Mouse (Mus musculus): Measurements from ENCODE around the gene Hoxc10. TPM values are rescaled to one million over a fixed set of nuclear protein-coding genes. Genes with fewer than 3 reads are reported as not detected.

Gene Hoxc10
- total RNA-seq, 1 experiment from 2014 or later: 0.19 TPM

GRCm38 (mm10) chr15:103011928-103012486 lies 45.4 kb downstream of the Hoxc10 start:
- DNase-seq: peak; percentile 85

GRCm38 (mm10) chr15:103013238-103013984 lies 46.8 kb downstream of the Hoxc10 start:
- DNase-seq: peak; percentile 82

GRCm38 (mm10) chr15:103014166-103015008 lies 47.8 kb downstream of the Hoxc10 start:
- peak; percentile 87 for DNase-seq

GRCm38 (mm10) chr15:103015009-103015399 lies 48.4 kb downstream of the Hoxc10 start:
- peak; percentile 60 for DNase-seq

GRCm38 (mm10) chr15:103015406-103016166 lies 49.0 kb downstream of the Hoxc10 start:
- DNase-seq: peak; percentile 44

GRCm38 (mm10) chr15:103018636-103019035 lies 52.0 kb downstream of the Hoxc10 start, which contains the start of gene Hoxc4:
Gene Hoxc4, plus strand, starts transcription at chr15:103018934.
- DNase-seq: no peak

- DNase-seq: peak; percentile 46
These were observed 54.4 kb downstream of the Hoxc10 start for GRCm38 (mm10) chr15:103020899-103021418.

Small RNAs within 50 kb of the gene (microRNA-seq; reads per million reads assigned to microRNA genes)
- gene Mir196a-2: 216 to 276 reads per million in 2 experiments
- gene Mir615: 988 to 1,832 reads per million in 2 experiments

Other genes starting within 250 kb of the Hoxc10 start
- gene Calcoco1, start 244.6 kb upstream of the Hoxc10 start, total RNA-seq (2021): 85.8 and 96.7 TPM in 2 replicates
- not detected in 2 replicates for gene Hoxc13, start 45.7 kb upstream of the Hoxc10 start, total RNA-seq (2021)
- gene Hoxc12, start 30.0 kb upstream of the Hoxc10 start, total RNA-seq (2021): not detected in 2 replicates
- gene Hoxc11, start 12.4 kb upstream of the Hoxc10 start, total RNA-seq (2021): not detected in 2 replicates
- gene Hoxc5, start 647 bp downstream of the Hoxc10 start, total RNA-seq (2021): 6.9 and 7.4 TPM in 2 replicates
- 1.8 and 2.1 TPM in 2 replicates for gene Hoxc9, start 9.6 kb downstream of the Hoxc10 start, total RNA-seq (2021)
- gene Hoxc8, start 23.8 kb downstream of the Hoxc10 start, total RNA-seq (2021): 19.2 and 20.1 TPM in 2 replicates
- gene Hoxc6, start 31.5 kb downstream of the Hoxc10 start, total RNA-seq (2021): 37.4 and 43.2 TPM in 2 replicates
- gene Hoxc4, start 52.1 kb downstream of the Hoxc10 start, total RNA-seq (2021): 6.8 and 7.7 TPM in 2 replicates
- 10.9 and 17.6 TPM in 2 replicates for gene Smug1, start 200.3 kb downstream of the Hoxc10 start, total RNA-seq (2021)